Mouse (Mus musculus) right cerebral cortex, postnatal 10 days (tissue): ENCODE data around the gene Aqr.

Source experiments
- DNase-seq, 2 experiments: peaks; one replicate each; pipeline ENCODE4 v3.0.0; 2021; ENCODE audit warnings: low spot score in 2 of 2

Gene Aqr

GRCm38 (mm10) chr2:114060071-114060591 lies 126.7 kb downstream of the Aqr start:
- no peak for DNase-seq

DNA sequence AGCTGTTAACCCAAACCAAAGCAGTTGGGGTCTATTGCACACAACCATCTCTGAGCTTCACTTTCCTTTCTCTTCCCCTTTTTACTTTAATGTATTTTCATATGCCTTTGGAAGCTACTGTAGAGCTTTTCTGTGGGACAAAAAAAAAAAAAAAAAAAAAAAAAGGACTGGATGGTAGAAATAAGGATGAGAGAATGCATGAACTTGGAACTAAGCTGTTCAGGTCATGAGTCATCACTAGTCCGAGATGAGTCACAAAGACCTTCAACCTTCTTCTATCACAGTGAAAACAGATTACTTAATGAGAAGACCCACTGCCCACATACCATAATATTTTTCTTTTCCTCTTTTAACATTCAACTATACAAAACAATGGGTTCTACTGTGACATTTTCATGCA lies 127.2 kb downstream of the Aqr start:
- DNase-seq, result no peak

DNA sequence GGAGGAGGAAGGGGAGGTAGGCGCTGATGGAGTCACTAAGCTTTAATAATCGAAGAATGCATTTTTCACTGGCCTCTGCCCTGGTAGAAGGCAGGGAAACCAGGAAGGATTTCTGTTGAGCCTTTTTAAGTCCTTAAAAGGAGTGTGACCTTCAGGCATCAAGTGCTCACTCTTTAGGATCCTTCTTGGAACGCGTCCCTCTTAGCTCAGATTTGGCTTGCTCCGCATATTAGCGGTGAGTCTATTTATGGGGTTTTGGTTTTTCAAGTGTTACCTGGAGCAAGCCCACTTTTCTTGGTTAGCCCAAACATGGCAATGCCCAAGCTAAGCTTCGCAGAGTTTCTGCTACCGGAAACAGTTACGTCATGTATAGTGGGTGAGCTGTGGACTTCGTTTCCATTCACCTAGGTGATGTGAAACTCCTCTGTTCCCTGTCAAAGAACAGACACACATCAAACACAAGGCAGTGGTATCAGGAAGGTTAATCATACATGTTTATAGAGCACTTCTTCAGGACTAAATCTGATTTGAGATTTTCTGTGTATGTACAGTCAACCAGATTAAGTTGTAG lies 128.5 kb downstream of the Aqr start:
- no peak for DNase-seq

- peak in 1 of 2 experiments; percentile 30 for DNase-seq
Measured at GRCm38 (mm10) chr2:114057303-114057853, 129.4 kb downstream of the Aqr start.

DNA sequence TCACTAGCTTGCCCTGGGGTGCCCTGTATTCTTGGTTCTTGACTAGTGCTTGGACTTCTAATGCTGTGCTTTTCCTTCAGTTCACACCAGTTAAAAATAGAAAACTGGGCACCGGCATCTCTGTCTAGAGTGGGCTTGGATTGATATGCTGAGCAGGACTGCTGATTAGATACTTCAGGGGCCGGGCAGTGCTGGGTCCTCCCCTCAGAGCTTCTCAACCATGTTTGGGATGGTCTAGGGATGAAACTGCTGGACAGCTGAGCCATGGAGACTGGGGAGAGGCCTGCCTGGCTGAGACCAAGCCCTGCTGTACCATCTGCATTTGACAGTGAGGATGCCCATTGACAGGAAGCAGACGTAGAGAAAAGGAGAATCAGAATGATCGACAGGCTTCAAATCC lies 132.7 kb downstream of the Aqr start:
- DNase-seq, result no peak

DNA sequence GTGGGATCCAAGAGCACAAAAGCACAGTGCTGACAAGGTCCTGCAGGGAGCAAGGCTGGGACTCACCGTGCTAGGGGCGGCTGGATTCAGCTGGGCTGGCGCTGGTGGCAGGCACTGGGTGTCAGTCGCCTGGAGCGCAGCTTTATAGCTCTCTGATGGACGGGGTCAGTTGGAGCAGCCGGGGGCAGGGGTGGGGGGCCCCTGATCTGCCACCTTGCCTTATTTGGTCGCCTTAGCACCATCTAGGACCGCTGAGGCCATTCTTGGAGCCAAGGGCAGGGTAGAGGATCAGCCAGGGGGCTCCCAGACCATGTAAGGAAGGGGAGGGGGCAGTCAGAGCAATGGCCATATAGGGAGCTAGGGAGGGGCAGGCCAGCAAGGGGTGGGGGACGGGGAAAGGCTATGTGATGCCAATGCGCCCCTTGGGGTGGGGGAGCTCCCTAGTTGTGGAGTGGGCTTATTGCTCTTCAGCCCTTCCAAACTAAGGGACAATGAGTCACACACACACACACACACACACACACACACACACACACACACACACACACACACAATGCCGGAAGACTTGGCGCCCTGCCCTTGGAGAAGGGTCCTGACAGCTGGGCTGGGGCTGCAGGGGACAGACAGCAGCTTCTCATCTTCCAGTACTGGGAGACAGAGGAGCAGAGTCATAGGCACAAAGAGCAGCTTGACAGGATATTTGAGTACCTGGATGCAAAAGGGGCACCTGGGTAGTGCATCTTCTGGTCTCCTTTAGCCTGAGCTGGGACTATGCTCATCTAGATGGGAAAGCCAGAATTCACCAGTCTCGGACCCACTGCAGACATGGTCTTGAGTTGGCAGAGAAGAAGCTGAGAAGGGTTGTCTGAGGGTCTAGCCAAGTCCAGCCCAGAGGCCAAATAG lies 133.9 kb downstream of the Aqr start, which contains the start of gene Actc1:
TSS of gene Actc1 (minus strand) at position 853 of the 903 bp plus-strand sequence.
- DNase-seq, result no peak

DNA sequence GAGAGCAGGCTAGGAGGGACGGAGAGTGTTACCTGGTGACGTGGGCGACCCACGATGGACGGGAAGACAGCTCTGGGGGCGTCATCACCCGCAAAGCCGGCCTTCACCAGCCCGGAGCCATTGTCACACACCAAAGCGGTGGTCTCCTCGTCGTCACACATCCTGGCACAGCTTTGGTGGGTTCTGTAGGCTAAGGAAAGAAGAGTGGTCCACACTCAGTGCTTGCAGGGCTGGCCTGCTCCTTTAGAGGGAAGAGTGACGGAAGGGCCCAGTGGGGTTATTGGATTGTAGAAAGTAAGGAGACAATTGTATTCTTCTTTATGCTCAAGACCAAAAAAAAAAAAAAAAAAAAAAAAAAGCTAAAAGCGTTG lies 135.0 kb downstream of the Aqr start:
- DNase-seq, result no peak
